Mouse (Mus musculus) testis, postnatal 14 days (tissue): ENCODE results near the gene Tmem251.

Experiments used
- DNase-seq: peaks from one replicate; pipeline ENCODE4 v3.0.0; 2021; ENCODE audit warnings: low spot score

Gene Tmem251

GRCm38 (mm10) chr12:102757055-102757688 lies 13.6 kb downstream of the Tmem251 start:
- peak; percentile 23 for DNase-seq

DNA sequence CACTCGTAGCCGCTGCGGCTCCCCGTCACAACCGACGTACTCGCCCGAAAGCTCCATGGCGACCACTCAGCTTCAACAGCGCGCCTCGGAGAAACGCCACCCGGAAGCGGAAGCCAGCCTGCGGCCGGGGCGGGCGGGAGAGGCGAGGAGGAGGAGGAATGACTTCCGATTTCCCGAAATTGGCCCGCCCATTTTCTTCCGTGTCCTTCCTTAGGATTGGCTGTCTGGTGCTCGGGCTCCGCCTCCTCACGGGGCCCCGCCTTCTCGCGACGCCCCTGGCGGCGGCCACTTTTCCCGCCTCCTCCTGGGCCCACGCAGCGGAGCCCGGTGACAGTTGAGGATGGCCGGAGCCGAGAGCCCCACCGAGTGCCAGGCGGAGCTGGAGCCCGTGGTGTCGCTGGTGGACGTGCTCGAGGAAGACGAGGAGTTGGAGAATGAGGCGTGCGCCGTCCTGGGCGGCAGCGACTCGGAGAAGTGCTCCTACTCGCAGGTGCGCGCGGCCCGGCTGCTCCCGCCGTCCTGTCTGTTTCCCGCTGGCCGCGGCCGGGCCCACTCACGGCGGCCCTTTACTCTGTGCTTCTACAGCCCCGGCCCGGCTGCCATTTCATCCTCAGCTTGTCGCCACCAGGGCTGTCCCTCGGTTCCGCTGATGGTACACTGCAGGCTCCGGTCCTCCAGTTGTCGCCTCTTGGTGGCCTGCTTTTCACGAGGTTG lies 14.3 kb downstream of the Tmem251 start, which contains the start of the genes Gm28051, Gon7 and Ubr7:
TSS of gene Gm28051 (minus strand) at position 77 of the 714 bp plus-strand sequence.
TSS of gene Gon7 (minus strand) at position 115 of the 714 bp plus-strand sequence.
TSS of gene Ubr7 (plus strand) at position 279 of the 714 bp plus-strand sequence.
- DNase-seq, result peak; percentile 97

DNA sequence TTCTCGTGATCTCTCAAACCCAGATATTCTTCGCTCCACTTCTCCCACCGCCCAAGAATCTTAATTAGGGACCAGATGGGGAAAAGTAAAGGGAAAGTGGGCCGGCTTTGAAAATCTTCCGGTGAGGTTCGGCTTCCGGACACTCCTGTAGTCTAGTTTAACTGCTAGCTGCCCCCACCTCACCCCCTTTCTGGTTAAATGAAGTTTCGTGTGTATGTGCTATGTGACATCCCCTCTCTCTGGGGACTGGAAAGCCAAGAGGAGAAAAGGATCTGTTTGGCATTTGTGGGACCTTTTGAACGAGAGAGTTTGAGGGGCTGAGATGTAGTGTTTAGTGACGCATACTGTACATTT lies 14.8 kb downstream of the Tmem251 start, which contains the start of gene Gm20604:
TSS of gene Gm20604 (minus strand) at position 270 of the 354 bp plus-strand sequence.
- no peak for DNase-seq

- DNase-seq, result no peak
Observed at GRCm38 (mm10) chr12:102758936-102759335, 15.4 kb downstream of the Tmem251 start.

- no peak for DNase-seq
Observed at GRCm38 (mm10) chr12:102761668-102762067, 18.1 kb downstream of the Tmem251 start.

- DNase-seq, result no peak
Observed at GRCm38 (mm10) chr12:102763696-102764095, 20.1 kb downstream of the Tmem251 start.

GRCm38 (mm10) chr12:102769000-102769399 lies 25.4 kb downstream of the Tmem251 start:
- DNase-seq, result no peak

DNA sequence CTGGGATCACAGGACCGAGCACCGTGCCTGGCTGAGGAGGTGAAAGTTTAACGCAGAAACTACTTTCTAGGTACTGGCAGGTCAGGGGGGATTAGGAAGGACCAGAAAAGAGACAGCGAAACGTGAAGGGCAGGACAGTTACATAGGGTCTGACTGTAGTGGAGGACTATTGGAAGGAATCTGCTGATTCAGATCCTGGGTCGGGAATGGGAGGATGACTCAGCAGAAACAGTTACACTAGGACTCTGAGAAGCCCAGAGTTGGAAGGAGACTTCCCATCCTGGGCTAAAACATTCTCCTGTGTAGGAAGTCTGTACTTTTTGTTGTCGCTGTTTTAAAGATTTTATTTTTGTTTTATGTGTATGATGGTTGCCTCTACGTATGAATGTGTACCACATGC lies 28.0 kb downstream of the Tmem251 start:
- no peak for DNase-seq

GRCm38 (mm10) chr12:102772676-102773075 lies 29.1 kb downstream of the Tmem251 start:
- no peak for DNase-seq

GRCm38 (mm10) chr12:102776035-102776434 lies 32.5 kb downstream of the Tmem251 start:
- no peak for DNase-seq

DNA sequence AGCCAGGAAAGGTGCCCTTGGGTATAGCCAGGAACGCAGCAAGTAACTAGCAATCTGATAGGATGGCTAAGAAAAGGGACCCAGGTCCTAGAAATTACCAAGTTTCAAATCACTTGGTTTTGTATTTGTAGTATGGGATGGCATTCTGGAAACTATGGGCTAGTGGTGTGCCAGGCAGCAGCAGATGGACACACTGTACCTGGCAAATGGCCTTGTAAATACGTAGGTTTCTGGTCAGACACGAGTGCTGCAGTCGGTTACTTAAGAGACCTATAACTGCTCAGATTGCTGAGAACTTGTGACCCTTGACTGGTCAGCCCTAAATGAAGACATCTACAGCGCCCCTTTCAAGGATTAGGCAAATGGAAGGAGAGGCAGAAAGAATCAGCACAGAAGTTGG lies 34.6 kb downstream of the Tmem251 start:
- no peak for DNase-seq

GRCm38 (mm10) chr12:102779452-102779851 lies 35.9 kb downstream of the Tmem251 start:
- no peak for DNase-seq

- no peak for DNase-seq
Observed at GRCm38 (mm10) chr12:102782841-102783240, 39.3 kb downstream of the Tmem251 start.

GRCm38 (mm10) chr12:102784899-102785592 lies 41.5 kb downstream of the Tmem251 start:
- no peak for DNase-seq

DNA sequence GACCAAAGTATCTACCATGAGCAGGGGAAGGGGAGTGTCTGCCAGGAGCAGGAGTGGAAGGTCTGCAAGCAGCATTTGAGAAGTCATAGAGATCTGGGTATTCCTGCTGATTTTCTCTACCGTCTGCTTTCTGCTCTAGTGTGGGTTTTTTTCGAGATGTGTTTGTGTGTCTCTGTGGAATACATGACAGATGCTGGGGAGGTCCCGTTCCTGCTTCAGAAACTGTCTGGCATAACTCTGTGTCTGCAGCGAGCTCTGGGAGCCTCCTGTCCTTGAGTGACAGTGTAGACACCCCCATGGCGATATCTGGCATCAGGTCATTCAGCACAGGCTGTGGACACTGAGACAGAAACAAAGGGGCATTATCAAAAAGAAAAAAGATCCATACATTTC lies 42.0 kb downstream of the Tmem251 start:
- no peak for DNase-seq

- no peak for DNase-seq
Observed at GRCm38 (mm10) chr12:102787927-102788326, 44.4 kb downstream of the Tmem251 start.
